Mouse (Mus musculus) lung, postnatal 4 days (tissue): ENCODE results near the gene Ralgapa2.

Experiments used
- DNase-seq, 2 experiments: peaks; one replicate each; pipeline ENCODE4 v3.0.0; 2021

The Ralgapa2 gene

GRCm38 (mm10) chr2:146426321-146426720 is 85.8 kb downstream of the Ralgapa2 start:
- no peak for DNase-seq

GRCm38 (mm10) chr2:146425235-146425634 is 86.9 kb downstream of the Ralgapa2 start:
- no peak for DNase-seq

- DNase-seq, result no peak
Measured at GRCm38 (mm10) chr2:146423710-146424301, 88.3 kb downstream of the Ralgapa2 start.

GRCm38 (mm10) chr2:146423032-146423691 is 89.0 kb downstream of the Ralgapa2 start:
- no peak for DNase-seq

GRCm38 (mm10) chr2:146416283-146416682 is 95.9 kb downstream of the Ralgapa2 start:
- DNase-seq, result no peak

GRCm38 (mm10) chr2:146414484-146415291 is 97.5 kb downstream of the Ralgapa2 start:
- peak; percentile 57 to 80 for DNase-seq

GRCm38 (mm10) chr2:146412733-146413132 is 99.4 kb downstream of the Ralgapa2 start:
- DNase-seq, result no peak

- no peak for DNase-seq
Measured at GRCm38 (mm10) chr2:146411904-146412303, 100.2 kb downstream of the Ralgapa2 start.

GRCm38 (mm10) chr2:146407078-146407477 is 105.1 kb downstream of the Ralgapa2 start:
- no peak for DNase-seq

- no peak for DNase-seq
Measured at GRCm38 (mm10) chr2:146401588-146401987, 110.6 kb downstream of the Ralgapa2 start.

GRCm38 (mm10) chr2:146400738-146401137 is 111.4 kb downstream of the Ralgapa2 start:
- DNase-seq, result no peak

- DNase-seq, result no peak
Measured at GRCm38 (mm10) chr2:146398211-146398865, 113.8 kb downstream of the Ralgapa2 start.

- no peak for DNase-seq
Measured at GRCm38 (mm10) chr2:146387211-146387610, 124.9 kb downstream of the Ralgapa2 start.

- DNase-seq, result no peak
Measured at GRCm38 (mm10) chr2:146384582-146384981, 127.6 kb downstream of the Ralgapa2 start.

GRCm38 (mm10) chr2:146376293-146376692 is 135.9 kb downstream of the Ralgapa2 start:
- DNase-seq, result no peak

GRCm38 (mm10) chr2:146366098-146366497 is 146.0 kb downstream of the Ralgapa2 start:
- DNase-seq, result no peak

- DNase-seq, result no peak
Measured at GRCm38 (mm10) chr2:146365368-146365983, 146.7 kb downstream of the Ralgapa2 start.

GRCm38 (mm10) chr2:146363483-146363882 is 148.7 kb downstream of the Ralgapa2 start:
- DNase-seq, result no peak

- no peak for DNase-seq
Measured at GRCm38 (mm10) chr2:146362932-146363331, 149.2 kb downstream of the Ralgapa2 start.

- DNase-seq, result no peak
Measured at GRCm38 (mm10) chr2:146361969-146362368, 150.2 kb downstream of the Ralgapa2 start.

GRCm38 (mm10) chr2:146361076-146361475 is 151.1 kb downstream of the Ralgapa2 start:
- DNase-seq, result no peak

- DNase-seq, result no peak
Measured at GRCm38 (mm10) chr2:146359676-146360075, 152.5 kb downstream of the Ralgapa2 start.

- DNase-seq, result no peak
Measured at GRCm38 (mm10) chr2:146356524-146356923, 155.6 kb downstream of the Ralgapa2 start.
